Mouse (Mus musculus) thymus, adult 2 months (tissue): ENCODE measurements around the gene Chst15. TPM values are rescaled to one million over a fixed set of nuclear protein-coding genes. Genes with fewer than 3 reads are reported as not detected.
A peak's percentile ranks its signal among the peaks of the same experiment; 100 is the strongest.

Experiments
- DNase-seq: peaks from one replicate; pipeline ENCODE4 v3.0.0; 2021
- H3K27ac ChIP-seq: fragments of 200-500 bp; 2 replicates; pipeline ENCODE4 v1.5.1; 2012; ENCODE audit warnings: low read length, control low read depth; ENCODE audit not compliant: control insufficient read depth, insufficient read depth
- H3K27me3 ChIP-seq: fragments of 200-500 bp; 2 replicates; pipeline ENCODE4 v1.6.1; 2012; ENCODE audit warnings: mild to moderate bottlenecking, low read length, moderate library complexity, mixed read lengths; ENCODE audit not compliant: control insufficient read depth, insufficient read depth
- H3K36me3 ChIP-seq: fragments of 200-500 bp; 2 replicates; pipeline ENCODE4 v1.6.1; 2012; ENCODE audit warnings: mild to moderate bottlenecking, low read length, moderate library complexity; ENCODE audit not compliant: control insufficient read depth, insufficient read depth
- H3K4me1 ChIP-seq: fragments of 200-500 bp; replicated peaks from 2 replicates; pipeline ENCODE4 v1.6.1; 2012; ENCODE audit warnings: low read length; ENCODE audit not compliant: control insufficient read depth, insufficient read depth
- H3K4me3 ChIP-seq: fragments of 200-500 bp; 2 replicates; pipeline ENCODE4 v1.5.1; 2012; ENCODE audit warnings: mild to moderate bottlenecking, low read length, control low read depth, moderate library complexity; ENCODE audit not compliant: control insufficient read depth, insufficient read depth
- CTCF ChIP-seq: fragments of 200-500 bp; IDR thresholded peaks from 2 replicates; pipeline ENCODE4 v1.5.1; 2012; ENCODE audit warnings: mild to moderate bottlenecking, control low read depth, low read length, moderate library complexity, borderline replicate concordance; ENCODE audit not compliant: control insufficient read depth, poor library complexity, insufficient read depth; ENCODE audit errors: extremely low read depth
- POLR2A ChIP-seq: fragments of 200-500 bp; IDR thresholded peaks from 2 replicates; pipeline ENCODE4 v1.6.1; 2012; ENCODE audit warnings: mild to moderate bottlenecking, low read length, control low read depth, moderate library complexity; ENCODE audit not compliant: control insufficient read depth, poor library complexity, insufficient read depth; ENCODE audit errors: extremely low read depth
- WGBS: fragments of 180-500 bp; shearing (Covaris S2); methylation state at CpG from one replicate; pipeline ENCODE4 v1.1.7; 2018; 5-methylcytosine and 5-hydroxymethylcytosine counted together
- polyA plus RNA-seq: library from polyadenylated mRNA; depleted of rRNA; stranded (reverse); fragments of >200 nt; gene quantifications from 2 replicates; pipeline ENCODE4 v1.2.3, GENCODE M21; 2012

Gene Chst15
- polyA plus RNA-seq, 1 experiment: 7.4 TPM

DNA sequence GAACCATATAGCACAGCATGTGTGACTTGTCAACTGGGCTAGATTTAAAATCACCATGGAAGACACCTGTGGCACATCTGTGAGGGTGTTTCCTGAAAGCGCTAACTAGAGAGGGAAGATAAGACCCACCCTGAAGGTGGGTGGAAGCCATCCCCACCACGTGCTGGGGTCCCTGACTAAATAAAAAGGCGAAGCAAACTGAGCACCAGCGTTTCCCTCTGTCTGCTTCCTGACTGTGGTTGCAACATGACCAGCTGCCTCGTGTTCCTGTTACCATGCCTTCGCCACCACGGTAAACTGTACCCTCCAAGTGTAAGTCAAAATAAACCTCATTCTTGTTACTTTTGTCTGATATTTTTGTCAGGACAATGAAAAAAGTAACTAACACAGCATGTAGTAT is 13.0 kb downstream of the Chst15 start:
- no peaks in the 10 kb centered on the region for H3K27me3 ChIP-seq
- H3K36me3 ChIP-seq: no peaks in the 10 kb centered on the region
- no peak overlapping the region for H3K4me3 ChIP-seq
- H3K4me1 ChIP-seq: peaks cover 21% of the 10 kb centered on the region
- 6% methylated on average over 7 of the region's 7 CpGs for WGBS
- no peak overlapping the region for H3K27ac ChIP-seq
- DNase-seq: peak; percentile 53
- TF ChIP-seq CTCF (no peak), POLR2A (no peak)

DNA sequence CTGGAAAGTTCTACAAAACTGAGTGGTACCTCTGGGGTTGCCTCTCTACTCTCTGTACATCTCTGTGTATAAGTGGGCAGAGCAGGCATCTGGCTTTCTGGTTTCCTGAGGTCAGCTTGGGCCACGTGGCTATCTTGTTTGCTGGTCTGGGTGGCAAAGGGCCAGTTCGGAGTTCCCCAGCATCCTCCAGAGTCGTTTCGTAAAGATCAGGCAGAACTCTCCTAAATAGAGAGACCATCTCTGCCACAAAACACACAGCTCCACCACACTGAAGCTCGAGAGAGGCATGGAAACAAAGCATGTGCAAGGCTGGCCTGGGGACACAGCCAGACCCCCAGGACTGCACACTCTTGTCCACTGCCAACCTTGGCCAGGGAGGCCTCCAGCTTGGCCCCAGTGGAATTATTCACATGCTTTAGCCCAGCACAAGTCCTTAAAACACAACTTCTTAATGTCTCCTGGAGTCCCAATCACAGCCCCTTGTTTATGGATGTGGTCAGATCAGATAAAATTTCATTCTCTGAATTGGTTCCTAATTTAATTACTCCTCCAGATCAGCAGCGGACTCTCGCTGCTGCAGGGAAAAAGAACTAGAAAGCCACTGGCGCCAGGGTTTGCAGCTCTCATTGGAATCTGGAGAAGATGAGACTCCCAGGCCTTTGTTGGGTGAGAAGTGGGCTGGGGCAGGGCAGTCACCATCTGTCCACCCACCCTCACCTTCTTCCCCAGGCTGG is 14.4 kb downstream of the Chst15 start:
- WGBS: 86% methylated on average over 8 of the region's 8 CpGs
- DNase-seq: no peak
- TF ChIP-seq POLR2A (no peak), CTCF (no peak)

DNA sequence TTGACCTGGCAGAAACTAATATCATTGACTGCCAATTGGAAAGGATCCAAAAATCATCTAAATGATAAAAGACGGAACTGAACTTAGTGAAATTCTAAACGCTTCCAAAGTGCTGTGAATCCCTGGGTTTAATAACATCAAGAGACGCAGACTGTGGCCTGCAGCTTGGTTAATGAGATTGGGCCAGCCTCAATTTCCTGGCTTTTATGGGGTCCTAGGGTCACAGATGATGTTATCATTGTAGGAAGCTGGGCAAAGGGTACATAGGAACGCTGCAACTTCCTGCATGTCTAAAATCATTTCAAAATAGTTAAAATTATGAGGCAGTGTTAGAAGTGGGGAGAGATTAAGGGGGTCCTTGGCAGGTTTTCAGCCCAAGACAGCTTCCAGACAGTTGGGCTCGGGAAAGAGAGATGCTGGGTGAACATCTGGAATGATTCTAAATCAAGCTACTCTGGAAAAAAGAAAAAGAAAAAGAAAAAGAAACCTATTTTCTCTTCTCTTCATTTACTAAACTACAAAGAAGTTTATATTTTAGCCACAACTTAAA is 17.3 kb downstream of the Chst15 start:
- no peak for TF ChIP-seq CTCF
- no peak for TF ChIP-seq POLR2A
- DNase-seq: no peak
- Histone ChIP-seq H3K4me1 (peaks cover 13% of the 10 kb centered on the region), H3K36me3 (no peaks in the 10 kb centered on the region), H3K4me3 (no peak overlapping the region), H3K27me3 (no peaks in the 10 kb centered on the region), H3K27ac (no peak overlapping the region)
- WGBS: 80% methylated on average over 5 of the region's 5 CpGs

More for the DNA sequence above, 14.4 kb downstream of the Chst15 start:
- H3K36me3 ChIP-seq: no peaks in the 10 kb centered on the region
- H3K27me3 ChIP-seq: no peaks in the 10 kb centered on the region
- no peak overlapping the region for H3K4me3 ChIP-seq
- no peak overlapping the region for H3K27ac ChIP-seq
- peaks cover 21% of the 10 kb centered on the region for H3K4me1 ChIP-seq

DNA sequence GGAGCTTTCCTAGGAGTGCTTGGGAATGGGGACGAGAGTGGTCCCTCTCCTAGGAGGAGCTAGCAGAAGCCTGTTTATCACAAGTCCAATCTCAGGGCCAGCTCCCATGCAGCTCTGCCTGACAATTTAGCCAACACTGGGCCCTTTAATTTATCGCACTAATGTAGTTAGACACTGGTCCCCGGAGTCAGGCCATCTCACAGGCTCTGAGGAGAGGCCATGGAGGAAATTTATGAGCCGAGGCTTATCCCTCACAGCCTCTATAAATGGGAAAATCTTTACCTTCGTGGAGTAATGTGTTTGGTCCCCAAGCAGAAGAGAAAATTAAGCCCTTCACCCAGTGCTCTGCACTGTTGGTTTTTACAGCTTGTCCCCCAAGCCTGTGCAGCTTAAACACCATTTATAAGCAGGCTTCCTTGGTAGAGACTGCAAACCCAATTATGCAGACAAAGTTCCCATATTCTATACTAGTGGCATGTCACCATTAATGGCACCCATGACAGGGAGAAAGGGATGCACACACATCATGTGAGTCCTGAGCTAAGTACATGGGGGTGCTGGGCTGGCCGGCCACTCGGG is 18.5 kb downstream of the Chst15 start:
- no peak for DNase-seq
- Histone ChIP-seq H3K4me1 (0 out of 2 replicates have a peak, but pooled peaks cover 3% of the 10 kb centered on the region), H3K27me3 (no peaks in the 10 kb centered on the region), H3K4me3 (no peak overlapping the region), H3K36me3 (no peaks in the 10 kb centered on the region), H3K27ac (no peak overlapping the region)
- no peak for TF ChIP-seq CTCF
- 96% methylated on average over 7 of the region's 7 CpGs for WGBS

DNA sequence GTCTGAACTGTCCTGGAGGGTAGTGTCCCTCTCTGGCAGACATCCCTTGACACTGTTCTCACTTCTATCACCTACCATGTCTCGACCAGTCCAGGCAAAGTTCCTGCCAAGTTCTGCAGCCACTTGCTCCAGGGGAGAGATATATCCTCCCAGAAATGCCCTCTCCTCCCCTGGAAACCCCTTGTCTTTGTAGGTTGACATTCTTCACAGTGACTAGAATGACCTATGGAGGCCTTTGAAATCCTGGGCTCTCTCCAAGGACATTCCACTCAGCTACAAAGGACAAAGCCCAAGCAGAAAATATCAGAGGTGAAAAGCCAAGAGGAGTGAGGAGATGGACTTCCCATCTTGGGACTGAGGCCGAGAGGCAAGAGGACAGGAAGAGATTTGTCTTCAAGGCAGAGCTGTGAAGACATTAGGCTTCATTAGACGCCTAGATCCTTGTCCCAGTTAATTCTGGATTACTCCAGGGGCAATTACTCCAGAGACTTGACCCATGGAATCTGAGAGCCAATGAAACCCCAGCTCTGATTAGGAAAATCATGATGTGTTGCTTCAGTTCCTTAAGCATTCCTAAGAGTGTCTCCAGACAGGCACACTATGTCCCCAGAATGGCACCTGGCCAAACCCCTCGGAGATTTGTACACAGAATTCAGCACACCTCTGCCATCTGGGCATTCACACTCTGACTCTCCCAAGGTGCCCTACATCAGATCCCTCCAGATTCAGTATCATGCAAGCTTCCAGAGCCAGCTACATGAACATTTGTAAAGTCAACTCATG is 20.2 kb downstream of the Chst15 start:
- TF ChIP-seq POLR2A (no peak), CTCF (no peak)
- DNase-seq: no peak
- Histone ChIP-seq H3K4me1 (no peaks in the 10 kb centered on the region), H3K27me3 (no peaks in the 10 kb centered on the region), H3K27ac (no peak overlapping the region), H3K36me3 (no peaks in the 10 kb centered on the region), H3K4me3 (no peak overlapping the region)
- WGBS: 94% methylated on average over 4 of the region's 4 CpGs

DNA sequence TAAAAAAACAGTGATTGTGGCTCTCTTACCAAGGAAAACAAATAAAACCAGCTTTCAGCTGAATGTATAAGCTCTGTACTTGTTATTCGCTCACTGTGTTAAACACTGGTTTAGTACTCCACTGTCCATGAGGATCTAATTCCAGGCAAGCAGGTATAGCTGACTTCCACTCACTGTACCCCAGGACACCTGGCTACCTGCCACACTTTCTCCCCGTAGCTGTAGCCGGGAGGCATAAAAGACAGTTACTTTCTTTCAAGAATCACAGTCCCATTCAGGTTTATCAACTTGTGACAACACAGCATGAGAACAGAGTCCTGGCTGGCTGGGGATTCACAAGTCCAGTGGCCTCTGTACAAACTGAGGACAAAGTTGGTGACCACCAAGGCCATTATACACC is 20.9 kb downstream of the Chst15 start:
- Histone ChIP-seq H3K4me3 (no peak overlapping the region), H3K27ac (no peak overlapping the region), H3K4me1 (0 out of 2 replicates have a peak, but pooled peaks cover 1% of the 10 kb centered on the region), H3K27me3 (no peaks in the 10 kb centered on the region), H3K36me3 (no peaks in the 10 kb centered on the region)
- DNase-seq: no peak
- TF ChIP-seq POLR2A (no peak), CTCF (no peak)
- 91% methylated on average over 3 of the region's 3 CpGs for WGBS
